Mouse (Mus musculus): Measurements from ENCODE around the gene Ifnz.
"Not testable (repeated sequence)": the region's sequence is repeated elsewhere in the genome, so short reads cannot be mapped to it uniquely, and the experiment has no call there.

- TF ChIP-seq GATA1, TAL1 (IDR thresholded peaks at IDR 0.05; ENCODE audit: low read length): not testable (repeated sequence)
These were observed 23.2 kb upstream of the Ifnz start for GRCm38 (mm10) chr4:88758751-88759150.
